Mouse (Mus musculus) CH12.LX (cell line): ENCODE results near the gene Fam168a. TPM values are rescaled to one million over a fixed set of nuclear protein-coding genes. Genes with fewer than 3 reads are reported as not detected.

Experiments
- DNase-seq: peaks from one replicate; pipeline ENCODE4 v3.0.0-alpha.2; 2013; ENCODE audit errors: extremely low read depth
- H3K27ac ChIP-seq: 2 replicates; pipeline ENCODE4 v1.5.1; 2012; ENCODE audit warnings: low read depth, mild to moderate bottlenecking, control low read depth, moderate library complexity; ENCODE audit not compliant: insufficient read depth
- H3K27me3 ChIP-seq: replicated peaks from 2 replicates; pipeline ENCODE3; 2012; ENCODE audit warnings: inconsistent platforms
- H3K36me3 ChIP-seq, 2 experiments: replicated peaks in 1 of 2; 2 replicates each; pipeline versions ENCODE3 to v1.6.1; 2012; ENCODE audit warnings: inconsistent platforms in 1 of 2, low read length in 1 of 2, mild to moderate bottlenecking in 1 of 2, mixed read lengths in 1 of 2, moderate library complexity in 1 of 2; ENCODE audit not compliant: control insufficient read depth in 1 of 2, insufficient read depth in 1 of 2
- H3K4me1 ChIP-seq, 2 experiments: 2 replicates each; pipeline ENCODE4 v1.6.1; 2012; ENCODE audit warnings: inconsistent platforms in 1 of 2, moderate library complexity in 1 of 2; ENCODE audit not compliant: insufficient read depth in 2 of 2, control insufficient read depth in 1 of 2
- H3K4me2 ChIP-seq: 2 replicates; pipeline ENCODE4 v1.6.1; 2012; ENCODE audit warnings: low read depth, mild to moderate bottlenecking, control low read depth; ENCODE audit not compliant: poor library complexity, insufficient read depth, severe bottlenecking
- H3K4me3 ChIP-seq, 3 experiments: fragments of 150-350 bp in 1 of 3; sonication (generic) in 1 of 3; replicated peaks in 1 of 3; 2 replicates each; pipeline versions ENCODE3 to v1.5.1; 2011 to 2012; ENCODE audit warnings: low read depth in 2 of 3, low read length in 2 of 3, mild to moderate bottlenecking in 2 of 3, moderate library complexity in 2 of 3, control low read depth in 1 of 3, improper control_type of control experiment in 1 of 3, inconsistent platforms in 1 of 3, mixed read lengths in 1 of 3; ENCODE audit not compliant: poor library complexity in 1 of 3
- H3K79me2 ChIP-seq: replicated peaks from 2 replicates; pipeline ENCODE4 v1.6.1; 2012; ENCODE audit warnings: mild to moderate bottlenecking, moderate library complexity; ENCODE audit not compliant: control insufficient read depth, poor library complexity, insufficient read depth, severe bottlenecking; ENCODE audit errors: extremely low read depth
- H3K9ac ChIP-seq: 2 replicates; pipeline ENCODE4 v1.6.1; 2012; ENCODE audit warnings: low read depth, mild to moderate bottlenecking, control low read depth, moderate library complexity; ENCODE audit not compliant: insufficient read depth
- H3K9me3 ChIP-seq: replicated peaks from 2 replicates; pipeline ENCODE3; 2012; ENCODE audit warnings: low read length, inconsistent platforms, mixed read lengths
- BHLHE40 ChIP-seq: IDR thresholded peaks from 2 replicates; pipeline ENCODE4 v1.6.1; 2011; ENCODE audit warnings: mild to moderate bottlenecking, low read depth, low read length, improper control_type of control experiment
- CTCF ChIP-seq, 2 experiments: IDR thresholded peaks in 1 of 2; conservative IDR thresholded peaks in 1 of 2; 2 replicates each; pipeline ENCODE4 v1.5.1; 2011 to 2012; ENCODE audit warnings: low read depth in 2 of 2, low read length in 2 of 2, improper control_type of control experiment in 1 of 2, inconsistent platforms in 1 of 2, mild to moderate bottlenecking in 1 of 2, moderate library complexity in 1 of 2
- E2F4 ChIP-seq: IDR thresholded peaks from 2 replicates; pipeline ENCODE4 v1.6.1; 2011; ENCODE audit warnings: low read depth, low read length, improper control_type of control experiment; ENCODE audit not compliant: insufficient replicate concordance
- ETS1 ChIP-seq: conservative IDR thresholded peaks from 2 replicates; pipeline ENCODE4 v1.6.1; 2012; ENCODE audit warnings: low read depth, mild to moderate bottlenecking, inconsistent platforms, low read length, improper control_type of control experiment, moderate library complexity
- GABPA ChIP-seq: IDR thresholded peaks from 2 replicates; pipeline ENCODE4 v1.6.1; 2012; ENCODE audit warnings: low read depth, low read length, improper control_type of control experiment, inconsistent platforms; ENCODE audit not compliant: insufficient replicate concordance
- JUN ChIP-seq: IDR thresholded peaks from 2 replicates; pipeline ENCODE4 v1.6.1; 2011; ENCODE audit warnings: low read depth, mild to moderate bottlenecking, low read length, improper control_type of control experiment, moderate library complexity; ENCODE audit not compliant: insufficient read depth
- JUND ChIP-seq: conservative IDR thresholded peaks from 2 replicates; pipeline ENCODE4 v1.6.1; 2011; ENCODE audit warnings: low read depth, low read length, improper control_type of control experiment
- KAT2A ChIP-seq: IDR thresholded peaks from 2 replicates; pipeline ENCODE4 v1.6.1; 2012; ENCODE audit warnings: low read length, improper control_type of control experiment, inconsistent platforms; ENCODE audit not compliant: insufficient replicate concordance
- MAFK ChIP-seq: IDR thresholded peaks from 2 replicates; pipeline ENCODE4 v1.6.1; 2011; ENCODE audit warnings: low read length, improper control_type of control experiment; ENCODE audit not compliant: insufficient replicate concordance
- MAX ChIP-seq: IDR thresholded peaks from 2 replicates; pipeline ENCODE4 v1.6.1; 2011; ENCODE audit warnings: low read length, improper control_type of control experiment
- MAZ ChIP-seq: IDR thresholded peaks from 2 replicates; pipeline ENCODE4 v1.6.1; 2012; ENCODE audit warnings: low read depth, mild to moderate bottlenecking, inconsistent platforms, low read length, improper control_type of control experiment, moderate library complexity
- MEF2A ChIP-seq: IDR thresholded peaks from 2 replicates; pipeline ENCODE4 v1.6.1; 2014; ENCODE audit warnings: low read depth, mild to moderate bottlenecking, inconsistent platforms, low read length, improper control_type of control experiment, borderline replicate concordance
- NELFE ChIP-seq: IDR thresholded peaks from 2 replicates; pipeline ENCODE4 v1.6.1; 2011; ENCODE audit warnings: low read depth, low read length, improper control_type of control experiment
- NRF1 ChIP-seq: IDR thresholded peaks from 2 replicates; pipeline ENCODE4 v1.6.1; 2014; ENCODE audit warnings: low read depth, mild to moderate bottlenecking, inconsistent platforms, low read length, improper control_type of control experiment, moderate library complexity
- POLR2A ChIP-seq: IDR thresholded peaks from 2 replicates; pipeline ENCODE4 v1.6.1; 2011; ENCODE audit warnings: low read depth, mild to moderate bottlenecking, improper control_type of control experiment, low read length
- RAD21 ChIP-seq: IDR thresholded peaks from 2 replicates; pipeline ENCODE4 v1.6.1; 2011; ENCODE audit warnings: low read depth, mild to moderate bottlenecking, low read length, improper control_type of control experiment, moderate library complexity
- RCOR1 ChIP-seq: conservative IDR thresholded peaks from 2 replicates; pipeline ENCODE4 v1.6.1; 2012; ENCODE audit warnings: low read depth, mild to moderate bottlenecking, inconsistent platforms, low read length, improper control_type of control experiment
- SIN3A ChIP-seq: IDR thresholded peaks from 2 replicates; pipeline ENCODE4 v1.6.1; 2012; ENCODE audit warnings: low read length, improper control_type of control experiment, inconsistent platforms
- SMC3 ChIP-seq: IDR thresholded peaks from 2 replicates; pipeline ENCODE4 v1.6.1; 2011; ENCODE audit warnings: low read depth, low read length, improper control_type of control experiment
- UBTF ChIP-seq: IDR thresholded peaks from 2 replicates; pipeline ENCODE4 v1.6.1; 2012; ENCODE audit warnings: low read depth, mild to moderate bottlenecking, inconsistent platforms, low read length, improper control_type of control experiment, moderate library complexity
- USF1 ChIP-seq: IDR thresholded peaks from 2 replicates; pipeline ENCODE4 v1.6.1; 2014; ENCODE audit warnings: low read depth, mild to moderate bottlenecking, inconsistent platforms, low read length, improper control_type of control experiment
- USF2 ChIP-seq: conservative IDR thresholded peaks from 2 replicates; pipeline ENCODE4 v1.6.1; 2011; ENCODE audit warnings: low read depth, low read length, improper control_type of control experiment
- ZC3H11A ChIP-seq: IDR thresholded peaks from 2 replicates; pipeline ENCODE4 v1.6.1; 2012; ENCODE audit warnings: low read depth, mild to moderate bottlenecking, inconsistent platforms, low read length, improper control_type of control experiment
- ZKSCAN1 ChIP-seq: IDR thresholded peaks from 2 replicates; pipeline ENCODE4 v1.6.1; 2012; ENCODE audit warnings: low read depth, inconsistent platforms, low read length, improper control_type of control experiment, borderline replicate concordance
- ZMIZ1 ChIP-seq: IDR thresholded peaks from 2 replicates; pipeline ENCODE4 v1.6.1; 2012; ENCODE audit warnings: low read depth, mild to moderate bottlenecking, inconsistent platforms, low read length, improper control_type of control experiment
- ZNF384 ChIP-seq: IDR thresholded peaks from 2 replicates; pipeline ENCODE4 v1.6.1; 2012; ENCODE audit warnings: low read depth, low read length, improper control_type of control experiment, inconsistent platforms
- dilution Hi-C: fragments of 300-500 bp; cut with MboI; formaldehyde crosslinking; loops from 2 replicates; pipeline ENCODE4 v1.14.3; 2020; ENCODE audit warnings: low sequenced_read_pairs; ENCODE audit not compliant: extremely low pct_unique_long_range_greater_than_20kb, extremely low pct_ligation_motif_present
- in situ Hi-C: fragments of 300-500 bp; cut with MboI; formaldehyde crosslinking; loops from 3 replicates; pipeline ENCODE4 v1.14.3; 2019; ENCODE audit warnings: low sequenced_read_pairs, low pct_ligation_motif_present, low pct_unique_long_range_greater_than_20kb, mixed read lengths
- polyA plus RNA-seq: library from polyadenylated mRNA; unstranded; fragments of >175 nt; gene quantifications from 2 replicates; pipeline ENCODE4 v1.2.1, GENCODE M21; 2012; ENCODE audit warnings: low read depth; ENCODE audit not compliant: insufficient read length
- total RNA-seq, 2 experiments: library from RNA; depleted of rRNA; stranded (reverse); fragments of 300-350 nt in 1 of 2; fragments of >200 nt in 1 of 2; gene quantifications; 2 replicates each; pipeline ENCODE4 v1.2.3; 2012 to 2014

Gene Fam168a
- total and polyA plus RNA-seq, 3 experiments: 4.0 to 15.0 (median 4.9) TPM

- no peaks in the 10 kb centered on the region for H3K79me2 ChIP-seq
- in situ Hi-C loops (loop anchor here (10.0 kb wide), 1 partner anchor 85 kb away; no protein-coding TSS in a partner anchor), dilution Hi-C loops (no loop called here)
- no peak overlapping the region for H3K4me2 ChIP-seq
- no peak overlapping the region for H3K4me3 ChIP-seq
- no peak overlapping the region for H3K9ac ChIP-seq
- no peaks in the 10 kb centered on the region for H3K4me1 ChIP-seq
- peaks cover 0 to 4% of the 10 kb centered on the region in 2 experiments for H3K36me3 ChIP-seq
- H3K27ac ChIP-seq: no peak overlapping the region
- DNase-seq: no peak
- TF ChIP-seq E2F4 (no peak), NELFE (no peak), MAX (no peak), BHLHE40 (no peak), RCOR1 (no peak), ZNF384 (no peak), JUND (no peak), RAD21 (no peak), SIN3A (no peak), ZMIZ1 (no peak), USF2 (no peak), NRF1 (no peak), UBTF (no peak), SMC3 (no peak), MAZ (no peak)
- no peaks in the 10 kb centered on the region for H3K27me3 ChIP-seq
- peaks cover 2% of the 10 kb centered on the region for H3K9me3 ChIP-seq
Measured at GRCm38 (mm10) chr7:100769534-100770083, 63.2 kb downstream of the Fam168a start.

GRCm38 (mm10) chr7:100770669-100771341 lies 64.4 kb downstream of the Fam168a start:
- dilution Hi-C loops (no loop called here), in situ Hi-C loops (loop anchor here (10.0 kb wide), 1 partner anchor 86 kb away; no protein-coding TSS in a partner anchor)
- Histone ChIP-seq H3K4me3 (no peak overlapping the region), H3K4me1 (no peaks in the 10 kb centered on the region), H3K27ac (no peak overlapping the region), H3K9ac (no peak overlapping the region), H3K27me3 (no peaks in the 10 kb centered on the region), H3K36me3 (peaks cover 0 to 4% of the 10 kb centered on the region in 2 experiments), H3K4me2 (no peak overlapping the region), H3K9me3 (peaks cover 2% of the 10 kb centered on the region), H3K79me2 (no peaks in the 10 kb centered on the region)
- TF ChIP-seq CTCF (conservative IDR thresholded peaks at IDR 0.05 in 1 of 2, IDR thresholded peaks at IDR 0.05 in 1 of 2; ENCODE audit: low read depth in 2 of 2, low read length in 2 of 2) (no peak), MAFK (no peak), USF2 (no peak), NRF1 (no peak), MAZ (no peak), RCOR1 (no peak), SMC3 (no peak), NELFE (no peak), JUN (no peak), MAX (no peak), MEF2A (no peak), ZMIZ1 (no peak), USF1 (no peak), KAT2A (no peak), ZC3H11A (no peak), ZKSCAN1 (no peak), ETS1 (no peak), POLR2A (no peak), GABPA (no peak), UBTF (no peak)
- no peak for DNase-seq
